Mouse (Mus musculus) CH12.LX (cell line): ENCODE results near the gene Btf3l4. TPM values are rescaled to one million over a fixed set of nuclear protein-coding genes. Genes with fewer than 3 reads are reported as not detected.

Source experiments
- DNase-seq: peaks from one replicate; pipeline ENCODE4 v3.0.0-alpha.2; 2013; ENCODE audit errors: extremely low read depth
- H3K27ac ChIP-seq: 2 replicates; pipeline ENCODE4 v1.5.1; 2012; ENCODE audit warnings: low read depth, mild to moderate bottlenecking, control low read depth, moderate library complexity; ENCODE audit not compliant: insufficient read depth
- H3K27me3 ChIP-seq: replicated peaks from 2 replicates; pipeline ENCODE3; 2012; ENCODE audit warnings: inconsistent platforms
- H3K36me3 ChIP-seq, 2 experiments: replicated peaks in 1 of 2; 2 replicates each; pipeline versions ENCODE3 to v1.6.1; 2012; ENCODE audit warnings: inconsistent platforms in 1 of 2, low read length in 1 of 2, mild to moderate bottlenecking in 1 of 2, mixed read lengths in 1 of 2, moderate library complexity in 1 of 2; ENCODE audit not compliant: control insufficient read depth in 1 of 2, insufficient read depth in 1 of 2
- H3K4me1 ChIP-seq, 2 experiments: 2 replicates each; pipeline ENCODE4 v1.6.1; 2012; ENCODE audit warnings: inconsistent platforms in 1 of 2, moderate library complexity in 1 of 2; ENCODE audit not compliant: insufficient read depth in 2 of 2, control insufficient read depth in 1 of 2
- H3K4me2 ChIP-seq: 2 replicates; pipeline ENCODE4 v1.6.1; 2012; ENCODE audit warnings: low read depth, mild to moderate bottlenecking, control low read depth; ENCODE audit not compliant: poor library complexity, insufficient read depth, severe bottlenecking
- H3K4me3 ChIP-seq, 3 experiments: fragments of 150-350 bp in 1 of 3; sonication (generic) in 1 of 3; replicated peaks in 1 of 3; 2 replicates each; pipeline versions ENCODE3 to v1.5.1; 2011 to 2012; ENCODE audit warnings: low read depth in 2 of 3, low read length in 2 of 3, mild to moderate bottlenecking in 2 of 3, moderate library complexity in 2 of 3, control low read depth in 1 of 3, improper control_type of control experiment in 1 of 3, inconsistent platforms in 1 of 3, mixed read lengths in 1 of 3; ENCODE audit not compliant: poor library complexity in 1 of 3
- H3K79me2 ChIP-seq: replicated peaks from 2 replicates; pipeline ENCODE4 v1.6.1; 2012; ENCODE audit warnings: mild to moderate bottlenecking, moderate library complexity; ENCODE audit not compliant: control insufficient read depth, poor library complexity, insufficient read depth, severe bottlenecking; ENCODE audit errors: extremely low read depth
- H3K9ac ChIP-seq: 2 replicates; pipeline ENCODE4 v1.6.1; 2012; ENCODE audit warnings: low read depth, mild to moderate bottlenecking, control low read depth, moderate library complexity; ENCODE audit not compliant: insufficient read depth
- H3K9me3 ChIP-seq: replicated peaks from 2 replicates; pipeline ENCODE3; 2012; ENCODE audit warnings: low read length, inconsistent platforms, mixed read lengths
- BHLHE40 ChIP-seq: IDR thresholded peaks from 2 replicates; pipeline ENCODE4 v1.6.1; 2011; ENCODE audit warnings: mild to moderate bottlenecking, low read depth, low read length, improper control_type of control experiment
- CHD1 ChIP-seq: IDR thresholded peaks from 2 replicates; pipeline ENCODE4 v1.6.1; 2012; ENCODE audit warnings: low read depth, low read length, improper control_type of control experiment, inconsistent platforms
- CHD2 ChIP-seq: IDR thresholded peaks from 2 replicates; pipeline ENCODE4 v1.6.1; 2011; ENCODE audit warnings: low read length, improper control_type of control experiment
- CTCF ChIP-seq, 2 experiments: IDR thresholded peaks in 1 of 2; conservative IDR thresholded peaks in 1 of 2; 2 replicates each; pipeline ENCODE4 v1.5.1; 2011 to 2012; ENCODE audit warnings: low read depth in 2 of 2, low read length in 2 of 2, improper control_type of control experiment in 1 of 2, inconsistent platforms in 1 of 2, mild to moderate bottlenecking in 1 of 2, moderate library complexity in 1 of 2
- E2F4 ChIP-seq: IDR thresholded peaks from 2 replicates; pipeline ENCODE4 v1.6.1; 2011; ENCODE audit warnings: low read depth, low read length, improper control_type of control experiment; ENCODE audit not compliant: insufficient replicate concordance
- ELF1 ChIP-seq: IDR thresholded peaks from 2 replicates; pipeline ENCODE4 v1.6.1; 2014; ENCODE audit warnings: low read depth, mild to moderate bottlenecking, inconsistent platforms, low read length, improper control_type of control experiment
- ETS1 ChIP-seq: conservative IDR thresholded peaks from 2 replicates; pipeline ENCODE4 v1.6.1; 2012; ENCODE audit warnings: low read depth, mild to moderate bottlenecking, inconsistent platforms, low read length, improper control_type of control experiment, moderate library complexity
- GABPA ChIP-seq: IDR thresholded peaks from 2 replicates; pipeline ENCODE4 v1.6.1; 2012; ENCODE audit warnings: low read depth, low read length, improper control_type of control experiment, inconsistent platforms; ENCODE audit not compliant: insufficient replicate concordance
- HCFC1 ChIP-seq: IDR thresholded peaks from 2 replicates; pipeline ENCODE4 v1.6.1; 2012; ENCODE audit warnings: low read depth, mild to moderate bottlenecking, inconsistent platforms, low read length, improper control_type of control experiment
- IRF4 ChIP-seq: IDR thresholded peaks from 2 replicates; pipeline ENCODE4 v1.6.1; 2014; ENCODE audit warnings: low read depth, mild to moderate bottlenecking, inconsistent platforms, low read length, improper control_type of control experiment
- JUN ChIP-seq: IDR thresholded peaks from 2 replicates; pipeline ENCODE4 v1.6.1; 2011; ENCODE audit warnings: low read depth, mild to moderate bottlenecking, low read length, improper control_type of control experiment, moderate library complexity; ENCODE audit not compliant: insufficient read depth
- JUND ChIP-seq: conservative IDR thresholded peaks from 2 replicates; pipeline ENCODE4 v1.6.1; 2011; ENCODE audit warnings: low read depth, low read length, improper control_type of control experiment
- KAT2A ChIP-seq: IDR thresholded peaks from 2 replicates; pipeline ENCODE4 v1.6.1; 2012; ENCODE audit warnings: low read length, improper control_type of control experiment, inconsistent platforms; ENCODE audit not compliant: insufficient replicate concordance
- MAFK ChIP-seq: IDR thresholded peaks from 2 replicates; pipeline ENCODE4 v1.6.1; 2011; ENCODE audit warnings: low read length, improper control_type of control experiment; ENCODE audit not compliant: insufficient replicate concordance
- MAX ChIP-seq: IDR thresholded peaks from 2 replicates; pipeline ENCODE4 v1.6.1; 2011; ENCODE audit warnings: low read length, improper control_type of control experiment
- MAZ ChIP-seq: IDR thresholded peaks from 2 replicates; pipeline ENCODE4 v1.6.1; 2012; ENCODE audit warnings: low read depth, mild to moderate bottlenecking, inconsistent platforms, low read length, improper control_type of control experiment, moderate library complexity
- MEF2A ChIP-seq: IDR thresholded peaks from 2 replicates; pipeline ENCODE4 v1.6.1; 2014; ENCODE audit warnings: low read depth, mild to moderate bottlenecking, inconsistent platforms, low read length, improper control_type of control experiment, borderline replicate concordance
- MXI1 ChIP-seq: IDR thresholded peaks from 2 replicates; pipeline ENCODE4 v1.6.1; 2011; ENCODE audit warnings: mild to moderate bottlenecking, low read depth, low read length, improper control_type of control experiment
- MYC ChIP-seq: IDR thresholded peaks from 2 replicates; pipeline ENCODE4 v1.6.1; 2011; ENCODE audit warnings: low read depth, mild to moderate bottlenecking, improper control_type of control experiment, low read length
- POLR2A ChIP-seq: IDR thresholded peaks from 2 replicates; pipeline ENCODE4 v1.6.1; 2011; ENCODE audit warnings: low read depth, mild to moderate bottlenecking, improper control_type of control experiment, low read length
- POLR2AphosphoS2 ChIP-seq: IDR thresholded peaks from 2 replicates; pipeline ENCODE4 v1.6.1; 2011; ENCODE audit warnings: low read depth, low read length, improper control_type of control experiment
- RAD21 ChIP-seq: IDR thresholded peaks from 2 replicates; pipeline ENCODE4 v1.6.1; 2011; ENCODE audit warnings: low read depth, mild to moderate bottlenecking, low read length, improper control_type of control experiment, moderate library complexity
- RCOR1 ChIP-seq: conservative IDR thresholded peaks from 2 replicates; pipeline ENCODE4 v1.6.1; 2012; ENCODE audit warnings: low read depth, mild to moderate bottlenecking, inconsistent platforms, low read length, improper control_type of control experiment
- SIN3A ChIP-seq: IDR thresholded peaks from 2 replicates; pipeline ENCODE4 v1.6.1; 2012; ENCODE audit warnings: low read length, improper control_type of control experiment, inconsistent platforms
- SMC3 ChIP-seq: IDR thresholded peaks from 2 replicates; pipeline ENCODE4 v1.6.1; 2011; ENCODE audit warnings: low read depth, low read length, improper control_type of control experiment
- TBP ChIP-seq: conservative IDR thresholded peaks from 2 replicates; pipeline ENCODE4 v1.6.1; 2011; ENCODE audit warnings: low read depth, low read length, improper control_type of control experiment
- UBTF ChIP-seq: IDR thresholded peaks from 2 replicates; pipeline ENCODE4 v1.6.1; 2012; ENCODE audit warnings: low read depth, mild to moderate bottlenecking, inconsistent platforms, low read length, improper control_type of control experiment, moderate library complexity
- ZNF384 ChIP-seq: IDR thresholded peaks from 2 replicates; pipeline ENCODE4 v1.6.1; 2012; ENCODE audit warnings: low read depth, low read length, improper control_type of control experiment, inconsistent platforms
- dilution Hi-C: fragments of 300-500 bp; cut with MboI; formaldehyde crosslinking; loops from 2 replicates; pipeline ENCODE4 v1.14.3; 2020; ENCODE audit warnings: low sequenced_read_pairs; ENCODE audit not compliant: extremely low pct_unique_long_range_greater_than_20kb, extremely low pct_ligation_motif_present
- in situ Hi-C: fragments of 300-500 bp; cut with MboI; formaldehyde crosslinking; loops from 3 replicates; pipeline ENCODE4 v1.14.3; 2019; ENCODE audit warnings: low sequenced_read_pairs, low pct_ligation_motif_present, low pct_unique_long_range_greater_than_20kb, mixed read lengths
- polyA plus RNA-seq: library from polyadenylated mRNA; unstranded; fragments of >175 nt; gene quantifications from 2 replicates; pipeline ENCODE4 v1.2.1, GENCODE M21; 2012; ENCODE audit warnings: low read depth; ENCODE audit not compliant: insufficient read length
- total RNA-seq, 2 experiments: library from RNA; depleted of rRNA; stranded (reverse); fragments of 300-350 nt in 1 of 2; fragments of >200 nt in 1 of 2; gene quantifications; 2 replicates each; pipeline ENCODE4 v1.2.3; 2012 to 2014

Btf3l4 gene
- total and polyA plus RNA-seq, 3 experiments: 33.3 to 67.6 (median 52.7) TPM

DNA sequence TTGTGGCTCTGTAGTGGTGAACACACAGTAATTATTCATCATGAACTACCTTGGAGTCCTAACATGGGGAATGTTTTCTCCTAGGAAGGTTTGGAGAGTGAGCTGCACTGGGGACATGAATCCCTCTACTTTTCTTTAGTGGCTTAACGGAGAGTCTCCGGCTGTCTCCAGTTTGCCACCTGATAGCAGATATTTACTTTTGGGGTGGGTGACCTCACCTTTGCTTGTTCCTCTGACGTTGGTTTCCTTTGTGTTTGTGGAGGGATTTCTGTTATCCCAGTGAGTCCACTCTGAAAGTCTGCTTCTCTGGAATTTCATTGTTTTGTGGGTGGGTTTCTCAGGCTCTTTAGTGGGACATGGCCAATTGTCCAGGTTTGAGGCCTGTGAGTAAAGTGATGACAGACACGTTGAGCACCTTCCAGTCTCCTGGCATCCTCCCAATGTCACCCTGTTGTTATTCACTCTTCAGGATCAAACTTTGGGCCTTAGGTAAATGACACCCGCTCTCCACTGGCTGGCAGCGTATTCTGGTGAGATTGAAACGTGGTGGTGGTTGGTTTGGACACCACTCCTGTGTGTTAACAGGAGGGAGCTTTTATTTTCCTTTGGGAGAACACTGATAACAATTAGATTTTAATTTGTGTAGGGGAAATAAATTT is 8.6 kb upstream of the Btf3l4 start:
- H3K9me3 ChIP-seq: no peaks in the 10 kb centered on the region
- no peak for DNase-seq
- H3K9ac ChIP-seq: no peak overlapping the region
- H3K79me2 ChIP-seq: peaks cover 14% of the 10 kb centered on the region
- peaks cover 0 to 27% of the 10 kb centered on the region in 2 experiments for H3K36me3 ChIP-seq
- in situ Hi-C loops (no loop called here), dilution Hi-C loops (no loop called here)
- TF ChIP-seq HCFC1 (no peak), ZNF384 (no peak), MAZ (no peak), BHLHE40 (no peak), ELF1 (no peak), ETS1 (no peak), TBP (no peak), MEF2A (no peak), JUND (no peak), SMC3 (no peak), JUN (no peak), MXI1 (no peak), MYC (no peak), GABPA (no peak), RCOR1 (no peak), MAFK (no peak), CHD2 (no peak)
- no peaks in the 10 kb centered on the region for H3K27me3 ChIP-seq
- no peak overlapping the region for H3K4me2 ChIP-seq
- H3K27ac ChIP-seq: no peak overlapping the region
- H3K4me1 ChIP-seq: peaks cover 0 to 9% of the 10 kb centered on the region in 2 experiments; a peak in 2 of 4 replicates
- H3K4me3 ChIP-seq: no peak overlapping the region

DNA sequence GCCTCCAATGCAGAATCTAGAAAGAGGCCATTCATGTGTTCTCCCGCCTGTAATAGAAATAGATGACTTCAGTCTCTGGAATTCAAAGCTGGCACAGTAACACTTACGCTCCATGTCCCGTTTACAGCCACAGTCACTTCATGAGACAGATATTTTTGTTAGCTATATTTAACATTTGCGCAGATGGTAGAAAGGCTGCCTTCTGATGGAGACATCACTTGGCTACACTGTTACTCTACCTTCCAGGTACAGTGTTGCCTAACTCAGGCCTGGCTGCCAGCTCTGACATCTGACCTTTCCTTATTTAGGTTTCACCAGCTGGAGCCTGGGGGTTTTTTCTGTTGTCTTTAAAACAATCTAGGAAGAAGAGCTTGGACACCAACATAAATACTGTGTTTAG is 4.6 kb upstream of the Btf3l4 start:
- H3K9ac ChIP-seq: no peak overlapping the region
- peaks cover 0 to 22% of the 10 kb centered on the region in 2 experiments; a peak in 2 of 4 replicates for H3K4me1 ChIP-seq
- H3K79me2 ChIP-seq: peaks cover 37% of the 10 kb centered on the region
- in situ Hi-C loops (no loop called here), dilution Hi-C loops (no loop called here)
- H3K4me2 ChIP-seq: no peak overlapping the region
- H3K27ac ChIP-seq: no peak overlapping the region
- peaks cover 0 to 31% of the 10 kb centered on the region in 2 experiments for H3K36me3 ChIP-seq
- H3K9me3 ChIP-seq: no peaks in the 10 kb centered on the region
- no peak for TF ChIP-seq TBP
- no peak for TF ChIP-seq KAT2A
- no peak for TF ChIP-seq BHLHE40
- no peak for TF ChIP-seq ELF1
- TF ChIP-seq SIN3A: no peak
- TF ChIP-seq E2F4: no peak
- no peak for TF ChIP-seq POLR2A
- TF ChIP-seq IRF4: no peak
- no peak for TF ChIP-seq MAX
- no peak for TF ChIP-seq CHD1
- no peak for TF ChIP-seq MAZ
- TF ChIP-seq MEF2A: no peak
- no peak for TF ChIP-seq ETS1
- TF ChIP-seq GABPA: no peak
- no peak for TF ChIP-seq CTCF (conservative IDR thresholded peaks at IDR 0.05 in 1 of 2, IDR thresholded peaks at IDR 0.05 in 1 of 2; ENCODE audit: low read depth in 2 of 2, low read length in 2 of 2)
- no peak for TF ChIP-seq UBTF
- TF ChIP-seq SMC3: no peak
- TF ChIP-seq POLR2AphosphoS2: no peak
- no peak for TF ChIP-seq RAD21
- no peak for DNase-seq
- H3K4me3 ChIP-seq: no peak overlapping the region
- H3K27me3 ChIP-seq: no peaks in the 10 kb centered on the region
